Mouse (Mus musculus) cerebellum, adult 2 months (tissue): ENCODE measurements around the gene Ccdc194. TPM values are rescaled to one million over a fixed set of nuclear protein-coding genes. Genes with fewer than 3 reads are reported as not detected.
A peak's percentile ranks its signal among the peaks of the same experiment; 100 is the strongest.

ENCODE experiments used
- DNase-seq, 2 experiments: peaks; one replicate each; pipeline ENCODE4 v3.0.0; 2021
- H3K27ac ChIP-seq: fragments of 200-500 bp; 2 replicates; pipeline ENCODE4 v1.5.1; 2012; ENCODE audit warnings: low read length, control low read depth, inconsistent platforms; ENCODE audit not compliant: insufficient read depth
- H3K27me3 ChIP-seq: fragments of 200-500 bp; 2 replicates; pipeline ENCODE4 v1.6.1; 2012; ENCODE audit warnings: inconsistent platforms, mild to moderate bottlenecking, low read length, moderate library complexity; ENCODE audit not compliant: control insufficient read depth, insufficient read depth
- H3K4me1 ChIP-seq: fragments of 200-500 bp; 2 replicates; pipeline ENCODE4 v1.6.1; 2011; ENCODE audit warnings: low read length; ENCODE audit not compliant: control insufficient read depth, insufficient read depth
- H3K4me3 ChIP-seq: fragments of 200-500 bp; replicated peaks from 2 replicates; pipeline ENCODE3; 2011; ENCODE audit warnings: mild to moderate bottlenecking, low read depth, low read length, control low read depth; ENCODE audit not compliant: insufficient read depth
- CTCF ChIP-seq: fragments of 200-500 bp; IDR thresholded peaks from 2 replicates; pipeline ENCODE4 v1.5.1; 2011; ENCODE audit warnings: low read depth, mild to moderate bottlenecking, control low read depth, low read length, moderate library complexity, borderline replicate concordance; ENCODE audit not compliant: insufficient read depth
- POLR2A ChIP-seq: fragments of 200-500 bp; IDR thresholded peaks from 2 replicates; pipeline ENCODE4 v1.6.1; 2011; ENCODE audit warnings: low read length, control low read depth, borderline replicate concordance; ENCODE audit not compliant: insufficient read depth
- WGBS: fragments of 180-500 bp; shearing (Covaris S2); methylation state at CpG from one replicate; pipeline ENCODE4 v1.1.7; 2018; 5-methylcytosine and 5-hydroxymethylcytosine counted together
- polyA plus RNA-seq: library from polyadenylated mRNA; depleted of rRNA; stranded (reverse); fragments of >200 nt; gene quantifications from 2 replicates; pipeline ENCODE4 v1.2.3, GENCODE M21; 2012

Gene Ccdc194
- polyA plus RNA-seq, 1 experiment, result 0.08 TPM

GRCm38 (mm10) chr8:71569366-71570290 is 44.1 kb upstream of the Ccdc194 start:
- Histone ChIP-seq H3K4me1 (peaks cover 12% of the 10 kb centered on the region), H3K27me3 (no peaks in the 10 kb centered on the region), H3K4me3 (peak overlapping the region; percentile 92), H3K27ac (peak overlapping the region; percentile 87)
- peak; percentile 95 to 97 for DNase-seq
- under 1% methylated on average over 51 of the region's 51 CpGs for WGBS
- TF ChIP-seq POLR2A (peak; percentile 37; the same call in 1 of the 2 replicates), CTCF (no peak)

- Histone ChIP-seq H3K4me1 (peaks cover 6% of the 10 kb centered on the region), H3K4me3 (peak overlapping the region; percentile 92), H3K27me3 (no peaks in the 10 kb centered on the region), H3K27ac (peak overlapping the region; percentile 17)
- no peak for TF ChIP-seq POLR2A
- TF ChIP-seq CTCF, result no peak
- WGBS, result 8% methylated on average over 6 of the region's 6 CpGs
- peak; percentile 40 to 47 for DNase-seq
Measured at GRCm38 (mm10) chr8:71568941-71569340, 43.4 kb upstream of the Ccdc194 start.

- Histone ChIP-seq H3K4me3 (peak within 1 kb of the TSS; percentile 92), H3K27ac (peak within 1 kb of the TSS; percentile 87), H3K4me1 (peaks cover 6% of the 10 kb centered on the region), H3K27me3 (no peaks in the 10 kb centered on the region)
- TF ChIP-seq POLR2A (no peak), CTCF (no peak)
- 9% methylated on average over 13 of the region's 13 CpGs for WGBS
- peak; percentile 66 to 69 for DNase-seq
Measured at GRCm38 (mm10) chr8:71568387-71568937, 43.0 kb upstream of the Ccdc194 start, which contains the start of gene Slc27a1. TSS of gene Slc27a1 (plus strand) at chr8:71568882.

GRCm38 (mm10) chr8:71567587-71567986 is 42.1 kb upstream of the Ccdc194 start:
- WGBS, result 85% methylated on average over 7 of the region's 7 CpGs
- no peak overlapping the region for H3K4me3 ChIP-seq
- H3K27me3 ChIP-seq, result no peaks in the 10 kb centered on the region
- TF ChIP-seq CTCF, result no peak
- TF ChIP-seq POLR2A, result no peak
- DNase-seq, result no peak
- no peak overlapping the region for H3K27ac ChIP-seq
- H3K4me1 ChIP-seq, result peaks cover 6% of the 10 kb centered on the region

- Histone ChIP-seq H3K4me1 (no peaks in the 10 kb centered on the region; the same call in 1 of the 2 replicates), H3K4me3 (no peak within 1 kb of the TSS), H3K27me3 (no peaks in the 10 kb centered on the region), H3K27ac (no peak within 1 kb of the TSS)
- WGBS, result 79% methylated on average over 3 of the region's 3 CpGs
- TF ChIP-seq CTCF (no peak), POLR2A (no peak)
- DNase-seq, result no peak
Measured at GRCm38 (mm10) chr8:71566501-71566900, 41.0 kb upstream of the Ccdc194 start, which contains the start of gene Nxnl1. TSS of gene Nxnl1 (minus strand) at chr8:71566601.

GRCm38 (mm10) chr8:71563992-71564391 is 38.5 kb upstream of the Ccdc194 start:
- Histone ChIP-seq H3K27ac (no peak overlapping the region), H3K27me3 (no peaks in the 10 kb centered on the region), H3K4me3 (no peak overlapping the region), H3K4me1 (no peaks in the 10 kb centered on the region)
- 90% methylated on average over 4 of the region's 4 CpGs for WGBS
- peak; percentile 36; the same call in 1 of the 2 replicates for TF ChIP-seq CTCF
- no peak for TF ChIP-seq POLR2A
- no peak for DNase-seq

GRCm38 (mm10) chr8:71562751-71563150 is 37.2 kb upstream of the Ccdc194 start:
- Histone ChIP-seq H3K27ac (no peak overlapping the region), H3K4me3 (peak overlapping the region; percentile 58), H3K4me1 (no peaks in the 10 kb centered on the region), H3K27me3 (peaks cover 3% of the 10 kb centered on the region; the same call in 1 of the 2 replicates)
- DNase-seq, result peak; percentile 76 to 84
- TF ChIP-seq CTCF, result peak; percentile 67
- no peak for TF ChIP-seq POLR2A
- under 1% methylated on average over 33 of the region's 33 CpGs for WGBS
